Mouse (Mus musculus) cerebellum, adult 2 months (tissue): ENCODE measurements around the gene Ddx10. TPM values are rescaled to one million over a fixed set of nuclear protein-coding genes. Genes with fewer than 3 reads are reported as not detected.
"Not testable (repeated sequence)": the region's sequence is repeated elsewhere in the genome, so short reads cannot be mapped to it uniquely, and the experiment has no call there.

Source experiments
- DNase-seq, 2 experiments: peaks; one replicate each; pipeline ENCODE4 v3.0.0; 2021
- H3K27ac ChIP-seq: fragments of 200-500 bp; 2 replicates; pipeline ENCODE4 v1.5.1; 2012; ENCODE audit warnings: low read length, control low read depth, inconsistent platforms; ENCODE audit not compliant: insufficient read depth
- H3K27me3 ChIP-seq: fragments of 200-500 bp; 2 replicates; pipeline ENCODE4 v1.6.1; 2012; ENCODE audit warnings: inconsistent platforms, mild to moderate bottlenecking, low read length, moderate library complexity; ENCODE audit not compliant: control insufficient read depth, insufficient read depth
- H3K4me1 ChIP-seq: fragments of 200-500 bp; 2 replicates; pipeline ENCODE4 v1.6.1; 2011; ENCODE audit warnings: low read length; ENCODE audit not compliant: control insufficient read depth, insufficient read depth
- H3K4me3 ChIP-seq: fragments of 200-500 bp; replicated peaks from 2 replicates; pipeline ENCODE3; 2011; ENCODE audit warnings: mild to moderate bottlenecking, low read depth, low read length, control low read depth; ENCODE audit not compliant: insufficient read depth
- CTCF ChIP-seq: fragments of 200-500 bp; IDR thresholded peaks from 2 replicates; pipeline ENCODE4 v1.5.1; 2011; ENCODE audit warnings: low read depth, mild to moderate bottlenecking, control low read depth, low read length, moderate library complexity, borderline replicate concordance; ENCODE audit not compliant: insufficient read depth
- POLR2A ChIP-seq: fragments of 200-500 bp; IDR thresholded peaks from 2 replicates; pipeline ENCODE4 v1.6.1; 2011; ENCODE audit warnings: low read length, control low read depth, borderline replicate concordance; ENCODE audit not compliant: insufficient read depth
- WGBS: fragments of 180-500 bp; shearing (Covaris S2); methylation state at CpG from one replicate; pipeline ENCODE4 v1.1.7; 2018; 5-methylcytosine and 5-hydroxymethylcytosine counted together
- polyA plus RNA-seq: library from polyadenylated mRNA; depleted of rRNA; stranded (reverse); fragments of >200 nt; gene quantifications from 2 replicates; pipeline ENCODE4 v1.2.3, GENCODE M21; 2012

The Ddx10 gene
- polyA plus RNA-seq, 1 experiment = 10.0 TPM

DNA sequence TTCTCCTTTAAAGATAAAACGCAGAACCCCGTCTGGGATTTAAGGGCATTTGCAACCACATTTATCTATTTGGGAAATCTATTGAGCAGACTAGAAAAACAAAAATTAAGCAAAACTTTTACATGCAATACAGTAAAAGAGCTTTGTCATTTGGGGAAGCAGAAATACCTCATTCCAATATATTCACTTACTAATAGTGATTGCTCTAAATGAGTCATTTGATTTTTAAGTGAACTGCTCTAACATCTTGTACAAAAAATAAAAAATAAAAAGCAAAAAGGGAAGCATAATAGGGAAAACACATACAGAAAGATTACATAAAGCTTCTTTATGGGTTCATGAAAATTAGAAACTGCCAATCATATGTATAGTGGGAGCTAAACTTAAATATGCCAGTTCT is 104.3 kb downstream of the Ddx10 start:
- no peak for TF ChIP-seq CTCF
- TF ChIP-seq POLR2A = no peak
- WGBS = 95% methylated on average over 2 of the region's 2 CpGs

DNA sequence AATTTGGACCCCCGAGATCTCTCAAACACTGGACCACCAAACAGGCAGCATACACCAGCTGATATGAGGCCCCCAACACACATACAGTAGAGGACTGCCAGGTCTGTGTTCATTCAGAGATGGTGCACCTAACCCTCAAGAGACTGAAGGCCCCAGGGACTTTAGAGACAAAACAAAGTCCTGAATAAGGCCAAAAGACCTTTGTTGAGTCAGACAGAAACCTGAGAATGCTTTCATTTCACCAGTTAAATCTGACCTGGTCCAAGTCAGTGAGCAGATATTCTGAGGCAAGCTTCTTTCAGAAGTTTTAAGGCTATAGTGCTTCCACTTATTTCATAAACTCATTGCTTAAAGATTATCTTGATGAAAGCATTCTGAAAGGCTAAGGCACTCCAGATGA is 105.4 kb downstream of the Ddx10 start:
- H3K4me1 ChIP-seq = not testable (repeated sequence)

More for the DNA sequence above, 104.3 kb downstream of the Ddx10 start:
- no peaks in the 10 kb centered on the region for H3K4me1 ChIP-seq
- no peak overlapping the region for H3K4me3 ChIP-seq
- H3K27ac ChIP-seq = no peak overlapping the region
- no peaks in the 10 kb centered on the region for H3K27me3 ChIP-seq
- DNase-seq = no peak

DNA sequence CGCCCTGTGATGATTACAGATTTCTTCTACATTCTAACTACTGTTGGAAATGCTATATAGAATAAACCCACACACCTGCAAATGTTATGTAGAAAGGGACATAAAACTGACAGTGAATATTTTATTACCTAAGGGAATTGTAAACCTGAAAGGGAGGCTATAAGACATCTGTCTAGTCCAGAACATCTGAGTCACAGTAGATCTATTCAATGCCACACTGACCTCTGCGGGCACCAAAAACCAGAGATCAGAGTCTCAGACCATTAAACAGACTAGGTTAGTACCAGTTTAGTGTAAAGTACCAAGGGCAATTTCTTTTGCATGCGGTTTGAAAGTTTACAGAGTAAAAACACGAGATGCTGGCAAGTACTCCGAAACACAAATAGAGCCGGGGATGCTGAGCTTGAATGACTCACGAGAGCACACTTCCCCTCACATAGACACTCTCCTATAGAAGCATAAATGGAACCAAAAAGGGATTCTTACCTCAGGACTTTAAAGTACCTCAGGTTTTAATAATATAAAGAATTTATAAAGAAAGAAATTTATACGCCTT is 107.2 kb downstream of the Ddx10 start:
- Histone ChIP-seq H3K27ac (no peak overlapping the region), H3K4me1 (no peaks in the 10 kb centered on the region), H3K27me3 (no peaks in the 10 kb centered on the region), H3K4me3 (no peak overlapping the region)
- WGBS = 90% methylated on average over 8 of the region's 8 CpGs
- TF ChIP-seq POLR2A (no peak), CTCF (no peak)
- DNase-seq = no peak

More for the DNA sequence above, 105.4 kb downstream of the Ddx10 start:
- not testable (repeated sequence) for H3K27me3 ChIP-seq, DNase-seq, H3K4me3 ChIP-seq, H3K27ac ChIP-seq
- 74% methylated on average over 1 of the region's 1 CpGs for WGBS

DNA sequence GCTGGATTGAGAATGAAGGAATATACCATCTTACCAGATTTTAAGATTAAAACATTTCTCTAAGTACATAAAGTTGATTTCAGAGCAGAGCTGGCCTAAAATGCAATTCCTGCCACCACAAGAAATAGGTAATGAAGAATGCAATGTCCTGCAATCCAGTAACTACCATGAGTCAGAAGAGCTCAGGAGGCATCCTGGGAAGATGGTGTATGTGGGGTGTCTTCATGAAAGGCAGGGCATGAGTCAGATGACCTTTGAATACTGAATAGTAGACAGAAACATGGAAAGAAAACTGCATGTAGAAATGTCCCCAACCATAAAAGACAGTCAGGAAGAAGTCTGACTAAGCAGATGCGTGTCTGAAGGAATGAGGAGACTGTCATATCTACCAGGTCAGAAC is 115.0 kb downstream of the Ddx10 start:
- TF ChIP-seq CTCF (no peak), POLR2A (no peak)
- WGBS = 94% methylated on average over 1 of the region's 1 CpGs
- no peak overlapping the region for H3K27ac ChIP-seq

DNA sequence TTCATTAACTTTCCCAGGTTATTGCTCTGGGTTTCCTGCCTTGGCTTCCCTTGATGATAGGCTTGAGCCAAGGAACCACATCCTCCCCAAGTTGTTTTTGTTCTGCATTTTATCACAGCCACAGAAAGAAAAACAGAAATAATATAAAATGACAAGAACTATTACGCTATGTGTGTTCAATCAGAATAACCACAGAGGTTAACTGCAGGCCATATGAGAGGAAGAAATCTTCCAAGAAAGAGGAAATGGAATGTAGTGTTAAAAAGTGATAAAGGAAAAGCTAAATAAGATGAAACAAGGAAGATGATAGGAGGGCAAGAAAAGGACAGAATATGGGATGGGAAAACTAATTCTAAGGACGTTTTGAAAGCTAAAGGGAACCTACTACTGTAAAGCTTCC is 117.4 kb downstream of the Ddx10 start:
- H3K27me3 ChIP-seq = no peaks in the 10 kb centered on the region
- H3K27ac ChIP-seq = no peak overlapping the region
- 91% methylated on average over 2 of the region's 2 CpGs for WGBS

More for the DNA sequence above, 115.0 kb downstream of the Ddx10 start:
- no peaks in the 10 kb centered on the region for H3K4me1 ChIP-seq
- no peak overlapping the region for H3K4me3 ChIP-seq
- no peak for DNase-seq
- no peaks in the 10 kb centered on the region for H3K27me3 ChIP-seq

DNA sequence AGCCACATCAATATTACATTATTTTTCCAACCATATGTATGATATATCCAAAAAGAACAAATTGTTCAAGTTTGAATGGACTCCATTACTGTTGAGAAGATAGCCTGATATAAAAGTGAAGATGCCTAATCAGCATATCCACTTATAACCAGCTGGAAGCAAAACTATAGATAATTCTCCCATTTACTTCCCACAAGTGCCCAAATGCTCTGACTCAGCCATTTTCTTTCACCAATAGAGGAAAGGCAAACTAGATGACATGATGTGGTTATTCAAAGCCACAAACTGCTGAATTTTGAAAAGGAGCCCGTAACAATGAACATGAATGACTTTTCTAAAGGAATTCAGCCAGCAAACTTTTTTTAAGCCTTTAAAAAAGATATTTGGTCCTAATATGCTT is 146.8 kb downstream of the Ddx10 start:
- Histone ChIP-seq H3K4me3 (no peak overlapping the region), H3K4me1 (no peaks in the 10 kb centered on the region), H3K27ac (no peak overlapping the region), H3K27me3 (no peaks in the 10 kb centered on the region)
- DNase-seq = no peak
- no peak for TF ChIP-seq CTCF
- WGBS = 92% methylated on average over 1 of the region's 1 CpGs

More for the DNA sequence above, 117.4 kb downstream of the Ddx10 start:
- Histone ChIP-seq H3K4me1 (no peaks in the 10 kb centered on the region), H3K4me3 (no peak overlapping the region)
- TF ChIP-seq POLR2A (no peak), CTCF (no peak)
- no peak for DNase-seq

DNA sequence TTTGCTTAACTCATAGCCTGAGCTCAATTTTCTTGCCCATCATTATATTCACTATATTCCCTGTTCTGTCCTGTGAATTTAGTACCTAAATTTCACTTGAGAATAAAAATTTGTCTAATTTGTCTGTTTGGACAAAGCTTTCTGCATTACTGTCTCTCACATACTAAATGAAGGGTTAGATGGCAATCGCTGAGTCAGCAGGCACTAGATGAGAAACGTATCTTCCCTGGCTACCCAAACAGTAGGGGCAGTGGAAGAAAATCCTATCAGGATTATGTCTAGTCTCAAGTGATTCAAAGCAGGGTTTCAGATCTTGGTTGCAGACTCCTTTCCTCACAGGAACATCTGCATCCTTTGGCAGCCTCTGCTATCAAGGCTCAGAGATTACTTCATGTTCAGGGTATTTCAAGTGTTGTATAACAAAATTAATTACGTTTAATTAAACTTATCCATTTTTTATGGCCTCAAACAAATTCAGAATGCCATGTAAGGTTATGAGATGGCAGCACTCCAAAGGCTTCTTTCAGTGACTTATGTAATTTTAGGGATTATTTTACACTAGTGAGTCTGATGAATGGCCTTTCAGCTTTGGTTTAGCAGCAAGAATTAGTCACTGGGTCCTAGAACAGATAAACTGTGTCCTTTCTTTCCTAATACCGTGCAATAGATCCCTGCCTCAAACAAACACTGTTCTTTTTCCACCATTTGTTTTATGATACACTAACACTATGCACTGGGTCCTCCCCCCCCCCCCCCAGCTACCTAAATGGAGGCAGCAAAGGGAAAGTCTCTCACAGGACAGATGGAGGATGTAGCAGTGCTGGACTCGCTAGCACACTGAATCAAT is 152.3 kb downstream of the Ddx10 start:
- H3K27ac ChIP-seq = no peak overlapping the region
- no peaks in the 10 kb centered on the region for H3K4me1 ChIP-seq
- H3K4me3 ChIP-seq = no peak overlapping the region
- no peak for DNase-seq
- WGBS = 70% methylated on average over 5 of the region's 5 CpGs
- TF ChIP-seq POLR2A (no peak), CTCF (no peak)
- no peaks in the 10 kb centered on the region for H3K27me3 ChIP-seq

DNA sequence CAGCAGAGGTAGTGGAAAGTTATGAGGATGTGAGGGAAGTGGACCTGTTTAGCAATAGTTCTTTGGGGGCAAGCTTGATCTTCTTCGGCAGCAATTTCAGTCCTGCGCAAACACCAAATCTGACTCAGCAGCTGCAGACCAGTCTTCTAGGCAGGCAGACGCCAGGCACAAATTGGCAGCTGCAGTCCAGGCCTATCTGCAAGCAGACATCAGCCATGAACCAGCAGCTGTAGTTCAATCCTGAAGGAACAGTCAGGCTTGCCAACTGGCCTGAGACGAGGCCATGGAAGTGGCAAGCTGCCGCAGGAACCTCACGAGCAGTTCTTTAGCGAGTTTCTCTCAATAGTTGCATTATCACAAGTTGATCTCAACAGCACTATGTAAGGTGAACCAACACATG is 153.3 kb downstream of the Ddx10 start:
- 50% methylated on average over 7 of the region's 7 CpGs for WGBS
- Histone ChIP-seq H3K27me3 (no peaks in the 10 kb centered on the region), H3K4me1 (no peaks in the 10 kb centered on the region), H3K27ac (no peak overlapping the region), H3K4me3 (no peak overlapping the region)
- DNase-seq = no peak
- TF ChIP-seq POLR2A (no peak), CTCF (no peak)
